In genomic region chr3:30766177-30766576, GRCm38 (mm10) we compare ENCODE assay signal across 11 mouse cellular contexts. TPM values are rescaled to one million over a fixed set of nuclear protein-coding genes. Genes with fewer than 3 reads are reported as not detected.
A peak's percentile ranks its signal among the peaks of the same experiment; 100 is the strongest.
DNase-seq lines count a peak whose midpoint lies in the region; ATAC-seq and TF ChIP-seq lines count a peak whose summit lies in the region.
"Had no signal": no experiment of that assay in that cellular context is flagged by ENCODE, and none has a peak within 500 bp of the region (broad histone marks: within the 10 kb centered on the region; RNA-seq: fewer than 3 reads in every experiment).

No protein-coding gene starts in this region.

- no peaks in the 10 kb centered on the region for H3K9me3 ChIP-seq in heart, embryonic 15.5 days (replicated peaks)
- no peaks in the 10 kb centered on the region for H3K9me3 ChIP-seq in stomach, embryonic 14.5 days (ENCODE audit: control insufficient read depth, low read depth, low read length)
- H3K9me3 ChIP-seq: hindbrain, embryonic 12.5 days had no signal

- peak overlapping the region; percentile 47 for H3K4me2 ChIP-seq in heart, embryonic 15.5 days
- no peak overlapping the region for H3K4me2 ChIP-seq in stomach, embryonic 14.5 days (replicated peaks; ENCODE audit: low read depth, low read length)
- H3K4me2 ChIP-seq: hindbrain, embryonic 12.5 days had no signal

- H3K9ac ChIP-seq in heart, embryonic 15.5 days: no peak overlapping the region
- H3K9ac ChIP-seq in liver, adult 2 months (ENCODE audit: low read depth, low read length): no peak overlapping the region
- H3K9ac ChIP-seq in stomach, embryonic 14.5 days (replicated peaks; ENCODE audit: low read depth, low read length): no peak overlapping the region
- H3K9ac ChIP-seq: hindbrain, embryonic 12.5 days had no signal

- H3K4me3 ChIP-seq in heart, embryonic 15.5 days: no peak overlapping the region
- no peak overlapping the region for H3K4me3 ChIP-seq in liver, adult 2 months (ENCODE audit: insufficient read depth, low read depth, low read length)
- no peak overlapping the region for H3K4me3 ChIP-seq in stomach, embryonic 14.5 days (ENCODE audit: low read depth, low read length)
- H3K4me3 ChIP-seq: hindbrain, embryonic 12.5 days; myocyte had no signal

- peak; percentile 78 for ATAC-seq in heart, embryonic 15.5 days (replicated peaks; ENCODE audit: insufficient number of reproducible peaks, insufficient read depth, low FRiP score, low read depth)
- peak; percentile 76 for ATAC-seq in stomach, embryonic 14.5 days (ENCODE audit: insufficient number of reproducible peaks, insufficient read depth, low FRiP score, low read depth)
- no peak for ATAC-seq in frontal cortex, adult (ENCODE audit: low TSS enrichment)

- no peaks in the 10 kb centered on the region for H3K36me3 ChIP-seq in heart, embryonic 15.5 days
- no peaks in the 10 kb centered on the region for H3K36me3 ChIP-seq in liver, adult 2 months (ENCODE audit: control insufficient read depth, insufficient read depth, low read length)
- H3K36me3 ChIP-seq in stomach, embryonic 14.5 days (ENCODE audit: control insufficient read depth, insufficient read depth, low read length): no peaks in the 10 kb centered on the region
- H3K36me3 ChIP-seq: hindbrain, embryonic 12.5 days had no signal

- WGBS in heart, embryonic 15.5 days: 29% methylated on average over 7 of the region's 7 CpGs
- WGBS in liver, adult 2 months: 30% methylated on average over 7 of the region's 7 CpGs
- WGBS in stomach, embryonic 14.5 days: 61% methylated on average over 7 of the region's 7 CpGs

- H3K4me1 ChIP-seq in heart, embryonic 15.5 days (replicated peaks): peaks cover 11% of the 10 kb centered on the region
- no peaks in the 10 kb centered on the region for H3K4me1 ChIP-seq in liver, adult 2 months (ENCODE audit: control insufficient read depth, insufficient read depth, low read length)
- H3K4me1 ChIP-seq in stomach, embryonic 14.5 days (ENCODE audit: control insufficient read depth, insufficient read depth, low read length): no peaks in the 10 kb centered on the region
- H3K4me1 ChIP-seq: hindbrain, embryonic 12.5 days had no signal

- no peaks in the 10 kb centered on the region for H3K27me3 ChIP-seq in heart, embryonic 15.5 days
- no peaks in the 10 kb centered on the region for H3K27me3 ChIP-seq in liver, adult 2 months (ENCODE audit: control insufficient read depth, insufficient read depth, low read length)
- H3K27me3 ChIP-seq in stomach, embryonic 14.5 days (ENCODE audit: control insufficient read depth, insufficient read depth, low read length): no peaks in the 10 kb centered on the region
- H3K27me3 ChIP-seq: hindbrain, embryonic 12.5 days had no signal

- TF ChIP-seq POLR2A in liver, adult 2 months (IDR thresholded peaks at IDR 0.05; ENCODE audit: extremely low read depth, insufficient read depth, low read length): no peak

- H3K79me2 ChIP-seq in liver, adult 2 months (ENCODE audit: control insufficient read depth, insufficient read depth, low read length): no peaks in the 10 kb centered on the region

- DNase-seq in heart, adult 11 months: peak; percentile 92
- DNase-seq in heart, adult 8-10 months (ENCODE audit: low spot score): no peak
- DNase-seq in liver, adult 2 months (ENCODE audit: extremely low read depth, low read depth, low spot score): peak; percentile 48
- no peak for DNase-seq in right cerebral cortex, postnatal 36 days (ENCODE audit: low spot score in 2 of 2)
- no peak for DNase-seq in gastrocnemius, postnatal 36 days

- no peak for TF ChIP-seq CTCF in liver, adult 2 months (IDR thresholded peaks at IDR 0.05; ENCODE audit: low read depth, low read length)

- peak overlapping the region; percentile 47 for H3K27ac ChIP-seq in heart, embryonic 15.5 days
- H3K27ac ChIP-seq in liver, adult 2 months (replicated peaks; ENCODE audit: insufficient read depth, low read depth, low read length): no peak overlapping the region
- no peak overlapping the region for H3K27ac ChIP-seq in stomach, embryonic 14.5 days (ENCODE audit: low read length)
- H3K27ac ChIP-seq: hindbrain, embryonic 12.5 days had no signal

- intact Hi-C loops in gastrocnemius, postnatal 36 days (cut with DNase I): no loop called here

RNA-seq across cellular contexts. Expression of gene Samd7, which starts 20.1 kb away (rescaled TPM):
- total RNA-seq in heart, adult 8-10 months (2022): not detected
- polyA plus RNA-seq in heart, embryonic 15.5 days (2015; fragmentation: Nextera tagmentation; extraction: Ambion mirVana): not detected in 2 replicates
- total RNA-seq in liver, adult 2 months (2014; rRNA removed): not detected in 2 replicates
- not detected in 2 replicates for polyA plus RNA-seq in liver, adult 2 months (2012; rRNA removed)
- not detected in 2 replicates for polyA plus RNA-seq in stomach, embryonic 14.5 days (2014; fragmentation: Nextera tagmentation; extraction: Ambion mirVana)
- total RNA-seq in gastrocnemius, postnatal 36 days (2021): not detected
- polyA plus RNA-seq: CD4-positive, CD25-positive, alpha-beta regulatory T cell, adult 4 months; hindbrain, embryonic 12.5 days; myocyte had no signal

RNA-seq across cellular contexts. Expression of gene Sec62, which starts 26.5 kb away (rescaled TPM):
- 10 to 100 TPM; 36.4 to 41.1 (median 38.2) TPM for total RNA-seq in heart, adult 8-10 months (2022)
- polyA plus RNA-seq in heart, embryonic 15.5 days (2015; fragmentation: Nextera tagmentation; extraction: Ambion mirVana): 42.9 and 71.3 TPM in 2 replicates
- 56.6 and 77.5 TPM in 2 replicates for total RNA-seq in liver, adult 2 months (2014; rRNA removed)
- polyA plus RNA-seq in liver, adult 2 months (2012; rRNA removed): 16.3 and 19.2 TPM in 2 replicates
- 101 and 106 TPM in 2 replicates for polyA plus RNA-seq in stomach, embryonic 14.5 days (2014; fragmentation: Nextera tagmentation; extraction: Ambion mirVana)
- total RNA-seq in gastrocnemius, postnatal 36 days (2021): 10 to 100 TPM; 24.9 to 35.3 TPM

Comparison
In these comparisons a context has a peak if more than half of its experiments do, and no peak if none do; other contexts are left out.
1. DNase-seq: peak in heart, adult 11 months (single experiment) and liver, adult 2 months (single experiment); none in heart, adult 8-10 months (single experiment), right cerebral cortex, postnatal 36 days (0 of 2) and gastrocnemius, postnatal 36 days (0 of 2).